Mouse (Mus musculus) ES-Bruce4 (cell line): ENCODE measurements at regions not wholly inside any gene's neighbourhood (a gene's known extent, or its start where the extent isn't known, plus 50 kb on each side); places are given as distances from the start of the nearest gene placed in this dataset.
"Not testable (repeated sequence)": the region's sequence is repeated elsewhere in the genome, so short reads cannot be mapped to it uniquely, and the experiment has no call there.

Experiments used
- H3K27ac ChIP-seq: 2 replicates; pipeline ENCODE4 v1.5.1; 2012; ENCODE audit warnings: low read length, inconsistent platforms; ENCODE audit not compliant: insufficient read depth
- H3K27me3 ChIP-seq: 2 replicates; pipeline ENCODE4 v1.6.1; 2012; ENCODE audit warnings: mild to moderate bottlenecking, low read length, inconsistent platforms; ENCODE audit not compliant: control insufficient read depth, poor library complexity, insufficient read depth, severe bottlenecking
- H3K36me3 ChIP-seq: 2 replicates; pipeline ENCODE4 v1.6.1; 2012; ENCODE audit warnings: inconsistent platforms, mild to moderate bottlenecking, low read length, moderate library complexity; ENCODE audit not compliant: control insufficient read depth, poor library complexity, insufficient read depth, severe bottlenecking
- H3K4me1 ChIP-seq: one replicate; pipeline ENCODE4 v1.8.1; 2011; ENCODE audit warnings: low read length; ENCODE audit not compliant: control insufficient read depth, insufficient read depth
- H3K4me3 ChIP-seq: 2 replicates; pipeline ENCODE4 v1.5.1; 2011; ENCODE audit warnings: low read depth, mild to moderate bottlenecking, low read length
- H3K9ac ChIP-seq: 2 replicates; pipeline ENCODE4 v1.6.1; 2012; ENCODE audit warnings: low read depth, mild to moderate bottlenecking, inconsistent platforms; ENCODE audit not compliant: poor library complexity, severe bottlenecking
- H3K9me3 ChIP-seq: replicated peaks from 2 replicates; pipeline ENCODE4 v1.6.1; 2012; ENCODE audit warnings: mild to moderate bottlenecking, low read length, inconsistent platforms; ENCODE audit not compliant: control insufficient read depth, poor library complexity, insufficient read depth, severe bottlenecking
- CTCF ChIP-seq: IDR thresholded peaks from one replicate; pipeline ENCODE4 v1.8.1; 2011; ENCODE audit warnings: low read depth, low read length
- EP300 ChIP-seq: IDR thresholded peaks from 2 replicates; pipeline ENCODE4 v1.6.1; 2011; ENCODE audit warnings: low read depth, low read length; ENCODE audit not compliant: insufficient read depth
- POLR2A ChIP-seq: IDR thresholded peaks from one replicate; pipeline ENCODE4 v1.8.1; 2011; ENCODE audit warnings: low read length; ENCODE audit not compliant: insufficient read depth

DNA sequence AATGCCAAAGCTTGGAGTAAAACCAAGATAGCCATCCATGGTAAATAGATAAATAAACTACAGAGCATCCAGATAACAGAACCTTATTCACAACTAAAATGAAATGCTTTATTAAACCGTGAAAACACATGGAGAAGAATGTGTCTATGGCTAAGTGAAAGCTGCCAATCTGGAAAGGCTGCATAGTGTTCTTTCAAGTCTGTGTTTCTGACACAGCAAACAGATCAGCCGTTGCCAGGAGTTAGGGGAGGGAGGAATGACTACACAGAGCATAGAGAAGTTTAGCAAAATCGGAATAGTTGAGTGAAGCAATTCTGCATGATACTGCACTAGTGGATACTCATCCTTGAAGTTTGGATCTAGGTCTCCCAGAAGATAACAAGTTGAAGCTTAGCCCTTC, 633.8 kb upstream of the Mms22l start:
- Histone ChIP-seq H3K27ac (no peak overlapping the region), H3K9ac (no peak overlapping the region), H3K4me3 (no peak overlapping the region), H3K9me3 (no peaks in the 10 kb centered on the region), H3K27me3 (no peaks in the 10 kb centered on the region), H3K4me1 (no peaks in the 10 kb centered on the region), H3K36me3 (no peaks in the 10 kb centered on the region)
- TF ChIP-seq EP300 (no peak), POLR2A (no peak), CTCF (no peak)

GRCm38 (mm10) chr4:23880007-23880406, 616.2 kb upstream of the Mms22l start:
- H3K27ac ChIP-seq: no peak overlapping the region
- no peak overlapping the region for H3K9ac ChIP-seq
- TF ChIP-seq POLR2A (no peak), EP300 (no peak)
- no peaks in the 10 kb centered on the region for H3K9me3 ChIP-seq
- H3K4me1 ChIP-seq: no peaks in the 10 kb centered on the region
- no peak overlapping the region for H3K4me3 ChIP-seq
- no peaks in the 10 kb centered on the region for H3K27me3 ChIP-seq
- H3K36me3 ChIP-seq: no peaks in the 10 kb centered on the region

GRCm38 (mm10) chr4:23913396-23913795, 582.9 kb upstream of the Mms22l start:
- Histone ChIP-seq H3K36me3 (no peaks in the 10 kb centered on the region), H3K9me3 (no peaks in the 10 kb centered on the region), H3K4me1 (no peaks in the 10 kb centered on the region), H3K27me3 (no peaks in the 10 kb centered on the region), H3K4me3 (no peak overlapping the region), H3K9ac (no peak overlapping the region), H3K27ac (no peak overlapping the region)
- TF ChIP-seq CTCF: peak; percentile 28
- no peak for TF ChIP-seq EP300
- no peak for TF ChIP-seq POLR2A

GRCm38 (mm10) chr4:23913822-23914221, 582.4 kb upstream of the Mms22l start:
- H3K9me3 ChIP-seq: no peaks in the 10 kb centered on the region
- H3K27ac ChIP-seq: no peak overlapping the region
- no peaks in the 10 kb centered on the region for H3K27me3 ChIP-seq
- no peaks in the 10 kb centered on the region for H3K36me3 ChIP-seq
- no peak overlapping the region for H3K4me3 ChIP-seq
- H3K4me1 ChIP-seq: no peaks in the 10 kb centered on the region
- TF ChIP-seq CTCF: no peak
- no peak for TF ChIP-seq EP300
- no peak overlapping the region for H3K9ac ChIP-seq

- no peaks in the 10 kb centered on the region for H3K9me3 ChIP-seq
- H3K27me3 ChIP-seq: no peaks in the 10 kb centered on the region
- no peak overlapping the region for H3K9ac ChIP-seq
- no peaks in the 10 kb centered on the region for H3K36me3 ChIP-seq
- TF ChIP-seq CTCF (no peak), POLR2A (no peak), EP300 (no peak)
- no peak overlapping the region for H3K27ac ChIP-seq
- no peak overlapping the region for H3K4me3 ChIP-seq
- no peaks in the 10 kb centered on the region for H3K4me1 ChIP-seq
Measured at GRCm38 (mm10) chr4:23914423-23914822, 581.8 kb upstream of the Mms22l start.

DNA sequence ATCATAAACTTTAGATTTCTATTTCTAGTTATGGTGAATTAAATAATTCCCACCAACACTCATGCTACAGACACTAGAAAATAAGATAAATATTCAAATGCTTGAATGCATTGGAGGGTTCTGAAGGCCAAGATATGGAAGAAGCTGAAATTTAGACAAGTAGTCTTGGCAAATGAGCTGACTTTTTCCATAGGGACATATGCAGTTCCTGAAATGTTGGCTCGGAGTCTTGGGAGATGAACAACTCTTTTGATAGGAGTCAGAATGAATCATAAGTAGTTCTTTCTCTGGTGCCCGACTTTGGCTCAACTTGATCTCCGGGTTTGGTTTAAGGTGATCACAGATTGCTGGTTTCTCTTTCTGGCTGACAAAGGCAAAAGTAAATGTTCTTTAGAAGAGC, 574.7 kb upstream of the Mms22l start:
- no peak for TF ChIP-seq EP300
- TF ChIP-seq POLR2A: no peak
- no peak for TF ChIP-seq CTCF
- H3K4me3 ChIP-seq: no peak overlapping the region
- no peaks in the 10 kb centered on the region for H3K4me1 ChIP-seq
- H3K9me3 ChIP-seq: no peaks in the 10 kb centered on the region
- H3K36me3 ChIP-seq: no peaks in the 10 kb centered on the region
- no peak overlapping the region for H3K9ac ChIP-seq
- no peaks in the 10 kb centered on the region for H3K27me3 ChIP-seq
- no peak overlapping the region for H3K27ac ChIP-seq

DNA sequence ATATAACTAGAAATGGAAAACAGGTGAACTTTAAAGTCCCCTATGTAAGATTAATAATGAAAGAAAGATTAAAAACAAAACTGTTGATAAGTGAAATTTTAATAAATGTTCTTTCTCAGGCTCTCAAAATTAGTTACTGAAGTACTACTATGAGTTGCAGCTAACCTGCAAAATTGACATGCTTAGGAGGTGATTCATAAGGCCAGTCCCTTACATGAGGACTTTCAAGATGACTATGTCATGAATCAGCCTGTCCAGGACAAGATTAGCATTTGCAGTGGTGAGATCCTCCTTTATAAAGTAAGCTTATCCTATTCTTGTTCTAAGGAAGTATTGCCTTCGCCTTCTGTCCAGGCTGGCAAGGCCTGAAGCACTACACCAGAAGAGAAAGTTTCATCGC, 542.1 kb upstream of the Mms22l start:
- H3K4me3 ChIP-seq: no peak overlapping the region
- no peaks in the 10 kb centered on the region for H3K36me3 ChIP-seq
- no peak for TF ChIP-seq EP300
- no peaks in the 10 kb centered on the region for H3K27me3 ChIP-seq
- H3K9me3 ChIP-seq: no peaks in the 10 kb centered on the region
- no peaks in the 10 kb centered on the region for H3K4me1 ChIP-seq
- H3K27ac ChIP-seq: no peak overlapping the region
- no peak overlapping the region for H3K9ac ChIP-seq

DNA sequence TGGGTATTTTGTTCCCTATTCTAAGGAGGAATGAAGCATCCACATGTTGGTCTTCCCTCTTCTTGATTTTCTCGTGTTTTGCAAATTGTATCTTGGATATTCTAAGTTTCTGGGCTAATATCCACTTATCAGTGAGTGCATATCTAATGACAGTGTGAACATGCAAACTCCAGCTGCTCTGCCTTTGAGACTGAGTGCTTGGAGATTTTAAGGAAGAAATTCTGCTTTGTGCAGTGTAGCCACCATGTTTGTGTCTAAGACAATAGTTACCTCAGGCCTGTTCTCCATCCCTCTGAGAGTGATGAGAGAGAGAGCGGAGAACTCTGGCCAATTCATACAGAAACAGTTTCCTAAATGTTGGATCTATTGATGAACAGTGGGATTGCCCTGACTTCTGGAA, 514.1 kb upstream of the Mms22l start:
- not testable (repeated sequence) for H3K27me3 ChIP-seq, H3K9me3 ChIP-seq, H3K27ac ChIP-seq, H3K4me3 ChIP-seq, H3K36me3 ChIP-seq, H3K4me1 ChIP-seq, H3K9ac ChIP-seq
